Mouse (Mus musculus) CH12.LX (cell line): ENCODE measurements at regions not wholly inside any gene's neighbourhood (a gene's known extent, or its start where the extent isn't known, plus 50 kb on each side); places are given as distances from the start of the nearest gene placed in this dataset.

Experiments
- DNase-seq: peaks from one replicate; pipeline ENCODE4 v3.0.0-alpha.2; 2013; ENCODE audit errors: extremely low read depth
- H3K27ac ChIP-seq: 2 replicates; pipeline ENCODE4 v1.5.1; 2012; ENCODE audit warnings: low read depth, mild to moderate bottlenecking, control low read depth, moderate library complexity; ENCODE audit not compliant: insufficient read depth
- H3K27me3 ChIP-seq: replicated peaks from 2 replicates; pipeline ENCODE3; 2012; ENCODE audit warnings: inconsistent platforms
- H3K36me3 ChIP-seq, 2 experiments: replicated peaks in 1 of 2; 2 replicates each; pipeline versions ENCODE3 to v1.6.1; 2012; ENCODE audit warnings: inconsistent platforms in 1 of 2, low read length in 1 of 2, mild to moderate bottlenecking in 1 of 2, mixed read lengths in 1 of 2, moderate library complexity in 1 of 2; ENCODE audit not compliant: control insufficient read depth in 1 of 2, insufficient read depth in 1 of 2
- H3K4me1 ChIP-seq, 2 experiments: 2 replicates each; pipeline ENCODE4 v1.6.1; 2012; ENCODE audit warnings: inconsistent platforms in 1 of 2, moderate library complexity in 1 of 2; ENCODE audit not compliant: insufficient read depth in 2 of 2, control insufficient read depth in 1 of 2
- H3K4me2 ChIP-seq: 2 replicates; pipeline ENCODE4 v1.6.1; 2012; ENCODE audit warnings: low read depth, mild to moderate bottlenecking, control low read depth; ENCODE audit not compliant: poor library complexity, insufficient read depth, severe bottlenecking
- H3K4me3 ChIP-seq, 3 experiments: fragments of 150-350 bp in 1 of 3; sonication (generic) in 1 of 3; replicated peaks in 1 of 3; 2 replicates each; pipeline versions ENCODE3 to v1.5.1; 2011 to 2012; ENCODE audit warnings: low read depth in 2 of 3, low read length in 2 of 3, mild to moderate bottlenecking in 2 of 3, moderate library complexity in 2 of 3, control low read depth in 1 of 3, improper control_type of control experiment in 1 of 3, inconsistent platforms in 1 of 3, mixed read lengths in 1 of 3; ENCODE audit not compliant: poor library complexity in 1 of 3
- H3K79me2 ChIP-seq: replicated peaks from 2 replicates; pipeline ENCODE4 v1.6.1; 2012; ENCODE audit warnings: mild to moderate bottlenecking, moderate library complexity; ENCODE audit not compliant: control insufficient read depth, poor library complexity, insufficient read depth, severe bottlenecking; ENCODE audit errors: extremely low read depth
- H3K9ac ChIP-seq: 2 replicates; pipeline ENCODE4 v1.6.1; 2012; ENCODE audit warnings: low read depth, mild to moderate bottlenecking, control low read depth, moderate library complexity; ENCODE audit not compliant: insufficient read depth
- H3K9me3 ChIP-seq: replicated peaks from 2 replicates; pipeline ENCODE3; 2012; ENCODE audit warnings: low read length, inconsistent platforms, mixed read lengths
- ELF1 ChIP-seq: IDR thresholded peaks from 2 replicates; pipeline ENCODE4 v1.6.1; 2014; ENCODE audit warnings: low read depth, mild to moderate bottlenecking, inconsistent platforms, low read length, improper control_type of control experiment
- ETS1 ChIP-seq: conservative IDR thresholded peaks from 2 replicates; pipeline ENCODE4 v1.6.1; 2012; ENCODE audit warnings: low read depth, mild to moderate bottlenecking, inconsistent platforms, low read length, improper control_type of control experiment, moderate library complexity
- GABPA ChIP-seq: IDR thresholded peaks from 2 replicates; pipeline ENCODE4 v1.6.1; 2012; ENCODE audit warnings: low read depth, low read length, improper control_type of control experiment, inconsistent platforms; ENCODE audit not compliant: insufficient replicate concordance
- HCFC1 ChIP-seq: IDR thresholded peaks from 2 replicates; pipeline ENCODE4 v1.6.1; 2012; ENCODE audit warnings: low read depth, mild to moderate bottlenecking, inconsistent platforms, low read length, improper control_type of control experiment
- IRF4 ChIP-seq: IDR thresholded peaks from 2 replicates; pipeline ENCODE4 v1.6.1; 2014; ENCODE audit warnings: low read depth, mild to moderate bottlenecking, inconsistent platforms, low read length, improper control_type of control experiment
- MAFK ChIP-seq: IDR thresholded peaks from 2 replicates; pipeline ENCODE4 v1.6.1; 2011; ENCODE audit warnings: low read length, improper control_type of control experiment; ENCODE audit not compliant: insufficient replicate concordance
- MAX ChIP-seq: IDR thresholded peaks from 2 replicates; pipeline ENCODE4 v1.6.1; 2011; ENCODE audit warnings: low read length, improper control_type of control experiment
- MAZ ChIP-seq: IDR thresholded peaks from 2 replicates; pipeline ENCODE4 v1.6.1; 2012; ENCODE audit warnings: low read depth, mild to moderate bottlenecking, inconsistent platforms, low read length, improper control_type of control experiment, moderate library complexity
- MXI1 ChIP-seq: IDR thresholded peaks from 2 replicates; pipeline ENCODE4 v1.6.1; 2011; ENCODE audit warnings: mild to moderate bottlenecking, low read depth, low read length, improper control_type of control experiment
- MYC ChIP-seq: IDR thresholded peaks from 2 replicates; pipeline ENCODE4 v1.6.1; 2011; ENCODE audit warnings: low read depth, mild to moderate bottlenecking, improper control_type of control experiment, low read length
- PAX5 ChIP-seq: IDR thresholded peaks from 2 replicates; pipeline ENCODE4 v1.6.1; 2012; ENCODE audit warnings: low read length, inconsistent platforms, mixed read lengths
- POLR2A ChIP-seq: IDR thresholded peaks from 2 replicates; pipeline ENCODE4 v1.6.1; 2011; ENCODE audit warnings: low read depth, mild to moderate bottlenecking, improper control_type of control experiment, low read length
- POLR2AphosphoS2 ChIP-seq: IDR thresholded peaks from 2 replicates; pipeline ENCODE4 v1.6.1; 2011; ENCODE audit warnings: low read depth, low read length, improper control_type of control experiment
- RAD21 ChIP-seq: IDR thresholded peaks from 2 replicates; pipeline ENCODE4 v1.6.1; 2011; ENCODE audit warnings: low read depth, mild to moderate bottlenecking, low read length, improper control_type of control experiment, moderate library complexity
- RCOR1 ChIP-seq: conservative IDR thresholded peaks from 2 replicates; pipeline ENCODE4 v1.6.1; 2012; ENCODE audit warnings: low read depth, mild to moderate bottlenecking, inconsistent platforms, low read length, improper control_type of control experiment
- SIN3A ChIP-seq: IDR thresholded peaks from 2 replicates; pipeline ENCODE4 v1.6.1; 2012; ENCODE audit warnings: low read length, improper control_type of control experiment, inconsistent platforms
- TBP ChIP-seq: conservative IDR thresholded peaks from 2 replicates; pipeline ENCODE4 v1.6.1; 2011; ENCODE audit warnings: low read depth, low read length, improper control_type of control experiment
- TCF12 ChIP-seq: IDR thresholded peaks from 2 replicates; pipeline ENCODE4 v1.6.1; 2014; ENCODE audit warnings: low read depth, mild to moderate bottlenecking, inconsistent platforms, low read length, improper control_type of control experiment
- USF1 ChIP-seq: IDR thresholded peaks from 2 replicates; pipeline ENCODE4 v1.6.1; 2014; ENCODE audit warnings: low read depth, mild to moderate bottlenecking, inconsistent platforms, low read length, improper control_type of control experiment
- USF2 ChIP-seq: conservative IDR thresholded peaks from 2 replicates; pipeline ENCODE4 v1.6.1; 2011; ENCODE audit warnings: low read depth, low read length, improper control_type of control experiment
- ZC3H11A ChIP-seq: IDR thresholded peaks from 2 replicates; pipeline ENCODE4 v1.6.1; 2012; ENCODE audit warnings: low read depth, mild to moderate bottlenecking, inconsistent platforms, low read length, improper control_type of control experiment
- ZKSCAN1 ChIP-seq: IDR thresholded peaks from 2 replicates; pipeline ENCODE4 v1.6.1; 2012; ENCODE audit warnings: low read depth, inconsistent platforms, low read length, improper control_type of control experiment, borderline replicate concordance
- ZMIZ1 ChIP-seq: IDR thresholded peaks from 2 replicates; pipeline ENCODE4 v1.6.1; 2012; ENCODE audit warnings: low read depth, mild to moderate bottlenecking, inconsistent platforms, low read length, improper control_type of control experiment
- ZNF384 ChIP-seq: IDR thresholded peaks from 2 replicates; pipeline ENCODE4 v1.6.1; 2012; ENCODE audit warnings: low read depth, low read length, improper control_type of control experiment, inconsistent platforms
- dilution Hi-C: fragments of 300-500 bp; cut with MboI; formaldehyde crosslinking; loops from 2 replicates; pipeline ENCODE4 v1.14.3; 2020; ENCODE audit warnings: low sequenced_read_pairs; ENCODE audit not compliant: extremely low pct_unique_long_range_greater_than_20kb, extremely low pct_ligation_motif_present
- in situ Hi-C: fragments of 300-500 bp; cut with MboI; formaldehyde crosslinking; loops from 3 replicates; pipeline ENCODE4 v1.14.3; 2019; ENCODE audit warnings: low sequenced_read_pairs, low pct_ligation_motif_present, low pct_unique_long_range_greater_than_20kb, mixed read lengths

DNA sequence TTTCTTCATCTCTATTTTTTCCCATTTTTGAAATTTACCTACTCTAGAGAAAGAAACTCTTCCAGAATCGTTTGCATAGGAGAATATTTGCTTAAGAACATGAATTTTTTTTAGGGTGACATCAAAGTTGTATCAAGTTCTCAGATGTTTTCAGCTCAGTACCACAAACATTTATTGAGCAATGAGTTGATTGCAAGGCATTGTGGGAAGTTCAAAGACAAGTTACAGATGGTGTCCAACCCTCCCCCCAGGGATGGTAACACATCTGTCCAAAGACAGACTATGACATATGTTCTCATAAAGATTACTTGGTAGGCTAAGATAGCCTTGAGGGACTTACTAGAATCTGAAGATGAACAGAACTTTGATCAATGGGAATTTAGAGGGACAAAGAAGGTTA lies 224.3 kb upstream of the Jmjd1c start:
- Histone ChIP-seq H3K4me2 (no peak overlapping the region), H3K36me3 (no peaks in the 10 kb centered on the region), H3K27ac (no peak overlapping the region), H3K4me3 (no peak overlapping the region), H3K9ac (no peak overlapping the region), H3K79me2 (no peaks in the 10 kb centered on the region), H3K9me3 (no peaks in the 10 kb centered on the region)
- in situ Hi-C loops: no loop called here
- TF ChIP-seq MXI1 (no peak), ZNF384 (no peak), ZC3H11A (no peak), SIN3A (no peak), USF1 (no peak), PAX5 (no peak), MYC (no peak), ZMIZ1 (no peak), RAD21 (no peak), RCOR1 (no peak), ZKSCAN1 (no peak), IRF4 (no peak)
- TF ChIP-seq, all 38 proteins: peak for 0
- Histone ChIP-seq H3K4me1 (peaks cover 8 to 20% of the 10 kb centered on the region in 2 experiments; a peak in 3 of 4 replicates), H3K27me3 (no peaks in the 10 kb centered on the region)
- DNase-seq: no peak
- dilution Hi-C loops: no loop called here

DNA sequence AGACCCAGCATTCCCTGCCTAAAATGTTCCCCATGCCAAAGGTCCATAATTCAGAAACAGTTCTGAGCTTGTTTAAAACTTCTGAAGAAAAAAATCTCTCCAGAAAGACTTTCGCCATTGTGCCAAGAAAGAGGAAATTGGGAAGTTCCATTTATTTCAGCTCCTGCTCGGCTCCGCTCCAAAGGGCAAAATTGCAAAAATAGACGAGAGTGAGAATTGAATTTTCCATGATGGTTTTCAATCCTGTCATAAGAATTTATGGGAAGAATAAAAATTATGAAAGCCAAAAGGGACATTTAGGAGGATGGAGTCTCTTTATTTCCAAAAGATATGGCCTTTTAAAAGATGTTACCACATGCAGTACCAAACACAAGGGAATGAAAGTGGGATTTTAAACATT lies 222.5 kb upstream of the Jmjd1c start:
- no peak for DNase-seq
- dilution Hi-C loops (no loop called here), in situ Hi-C loops (no loop called here)
- no peak for TF ChIP-seq ZKSCAN1
- TF ChIP-seq MXI1: no peak
- no peak overlapping the region for H3K9ac ChIP-seq
- no peaks in the 10 kb centered on the region for H3K27me3 ChIP-seq
- no peak overlapping the region for H3K4me3 ChIP-seq
- H3K79me2 ChIP-seq: no peaks in the 10 kb centered on the region
- no peak overlapping the region for H3K27ac ChIP-seq
- peaks cover 8 to 16% of the 10 kb centered on the region in 2 experiments; a peak in 3 of 4 replicates for H3K4me1 ChIP-seq
- H3K9me3 ChIP-seq: no peaks in the 10 kb centered on the region
- no peaks in the 10 kb centered on the region for H3K36me3 ChIP-seq
- no peak overlapping the region for H3K4me2 ChIP-seq

DNA sequence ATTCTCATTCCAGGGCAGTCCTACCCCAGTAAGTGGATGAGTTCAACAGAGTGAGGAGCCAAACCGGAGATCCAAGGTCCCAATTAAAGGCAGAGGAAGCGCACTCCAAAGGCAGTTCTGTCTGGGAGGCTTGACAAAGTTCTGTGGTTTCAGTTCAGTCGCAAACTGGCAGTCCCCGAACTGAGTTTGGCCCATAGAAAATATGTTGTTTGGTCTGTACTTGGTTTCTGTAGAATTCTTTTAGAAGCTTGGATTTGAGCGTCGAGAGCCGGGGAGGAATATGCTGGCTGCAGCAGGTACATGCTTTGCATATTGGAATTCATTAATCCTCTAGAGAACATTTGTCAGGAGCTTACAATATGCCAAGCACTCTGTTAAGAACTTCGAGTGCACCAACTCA lies 216.9 kb upstream of the Jmjd1c start:
- H3K4me3 ChIP-seq: no peak overlapping the region
- no peaks in the 10 kb centered on the region for H3K79me2 ChIP-seq
- DNase-seq: no peak
- no peak overlapping the region for H3K27ac ChIP-seq
- H3K9me3 ChIP-seq: no peaks in the 10 kb centered on the region
- H3K36me3 ChIP-seq: no peaks in the 10 kb centered on the region
- no peak overlapping the region for H3K4me2 ChIP-seq
- H3K9ac ChIP-seq: no peak overlapping the region
- no peak for TF ChIP-seq ZNF384
- no peak for TF ChIP-seq USF2
- no peak for TF ChIP-seq ZMIZ1
- TF ChIP-seq GABPA: no peak
- TF ChIP-seq TCF12: no peak
- TF ChIP-seq SIN3A: no peak
- no peak for TF ChIP-seq ZKSCAN1
- no peak for TF ChIP-seq MAFK
- no peak for TF ChIP-seq MXI1
- TF ChIP-seq ETS1: no peak
- TF ChIP-seq MAX: no peak
- no peak for TF ChIP-seq RCOR1
- no peak for TF ChIP-seq ELF1
- TF ChIP-seq TBP: no peak
- TF ChIP-seq POLR2AphosphoS2: no peak
- no peak for TF ChIP-seq POLR2A
- no peak for TF ChIP-seq MAZ
- no peak for TF ChIP-seq HCFC1
- no peaks in the 10 kb centered on the region for H3K27me3 ChIP-seq
- in situ Hi-C loops: no loop called here
- H3K4me1 ChIP-seq: no peaks in the 10 kb centered on the region; a peak in 1 of 4 replicates
- dilution Hi-C loops: no loop called here
